Mouse (Mus musculus): ENCODE data around the gene AC124108.1.

DNA sequence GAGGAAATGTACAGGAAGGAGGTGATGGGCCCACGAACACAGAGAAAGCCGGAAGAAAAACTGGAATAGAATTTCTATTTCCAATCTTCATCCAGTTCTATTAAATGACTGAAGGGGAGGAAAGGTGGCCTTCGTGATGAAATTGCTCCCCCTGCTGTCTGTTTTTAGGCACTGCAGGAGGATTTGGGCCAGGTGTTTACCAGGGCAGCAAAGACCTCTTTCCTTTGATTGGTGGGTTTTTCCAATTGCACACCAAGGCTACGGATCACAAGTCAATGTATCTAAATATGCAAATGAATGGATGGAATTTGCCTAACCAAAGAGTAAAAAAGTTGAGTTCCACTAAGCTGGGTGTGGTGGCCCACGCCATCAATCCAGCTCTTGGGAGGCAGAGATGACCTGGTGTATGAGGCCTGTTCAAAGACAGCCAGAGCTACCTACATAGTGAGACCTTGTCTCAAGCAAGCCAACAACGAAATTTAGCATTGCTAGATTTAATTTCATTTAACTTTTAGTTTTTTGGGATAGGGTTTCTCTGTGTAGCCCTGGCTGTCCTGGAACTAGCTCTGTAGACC lies 46.4 kb downstream of the AC124108.1 start:
- TF ChIP-seq CTCF (IDR thresholded peaks at IDR 0.05; ENCODE audit: low read depth) (peak; percentile 93), EP300 (IDR thresholded peaks at IDR 0.05; ENCODE audit: low read depth) (no peak)
